Mouse (Mus musculus) hindbrain, embryonic 15.5 days (tissue): ENCODE measurements around the gene Gm16506. TPM values are rescaled to one million over a fixed set of nuclear protein-coding genes. Genes with fewer than 3 reads are reported as not detected.
"Not testable (repeated sequence)": the region's sequence is repeated elsewhere in the genome, so short reads cannot be mapped to it uniquely, and the experiment has no call there.

Source experiments
- ATAC-seq: fragments of 200-750 bp; cut with Nextera tagmentation; 2 replicates; pipeline ENCODE4 v1.8.0; 2017; ENCODE audit warnings: low read depth, moderate number of reproducible peaks, moderate TSS enrichment; ENCODE audit not compliant: low FRiP score
- H3K27ac ChIP-seq: fragments of 300-500 bp; sonication (generic); replicated peaks from 2 replicates; pipeline ENCODE4 v1.5.1; 2015; ENCODE audit warnings: mild to moderate bottlenecking, inconsistent platforms
- H3K27me3 ChIP-seq: fragments of 300-500 bp; sonication (generic); 2 replicates; pipeline ENCODE4 v1.6.1; 2015; ENCODE audit warnings: control low read depth, inconsistent platforms
- H3K36me3 ChIP-seq: fragments of 300-500 bp; sonication (generic); 2 replicates; pipeline ENCODE4 v1.6.1; 2015; ENCODE audit warnings: control low read depth, inconsistent platforms
- H3K4me1 ChIP-seq: fragments of 300-500 bp; sonication (generic); replicated peaks from 2 replicates; pipeline ENCODE4 v1.6.1; 2015; ENCODE audit warnings: control low read depth, inconsistent platforms
- H3K4me2 ChIP-seq: fragments of 300-500 bp; sonication (generic); 2 replicates; pipeline ENCODE4 v1.6.1; 2015; ENCODE audit warnings: moderate library complexity, mild to moderate bottlenecking, inconsistent platforms
- H3K4me3 ChIP-seq: fragments of 300-500 bp; sonication (generic); 2 replicates; pipeline ENCODE4 v1.5.1; 2015; ENCODE audit warnings: mild to moderate bottlenecking, inconsistent platforms
- H3K9ac ChIP-seq: fragments of 300-500 bp; sonication (generic); 2 replicates; pipeline ENCODE4 v1.6.1; 2015; ENCODE audit warnings: inconsistent platforms
- H3K9me3 ChIP-seq: fragments of 300-500 bp; sonication (generic); 2 replicates; pipeline ENCODE4 v1.6.1; 2016; ENCODE audit warnings: control low read depth, inconsistent platforms
- WGBS: fragments of 180-500 bp; shearing (Covaris S2); methylation state at CpG from one replicate; pipeline ENCODE4 v1.1.7; 2015; 5-methylcytosine and 5-hydroxymethylcytosine counted together
- polyA plus RNA-seq: library from polyadenylated mRNA; unstranded; fragments of >200 nt; fragmentation: Nextera tagmentation; extraction: Ambion mirVana; gene quantifications from 2 replicates; pipeline ENCODE4 v1.2.1, GENCODE M21; 2015

Gene Gm16506
- polyA plus RNA-seq: not detected in 2 replicates

GRCm38 (mm10) chr14:43727385-43727784 lies at the start of gene Gm16506:
TSS of gene Gm16506 (minus strand) at chr14:43727485.
- not testable (repeated sequence) for H3K4me1 ChIP-seq, H3K36me3 ChIP-seq, H3K27ac ChIP-seq, H3K4me2 ChIP-seq, H3K27me3 ChIP-seq, H3K4me3 ChIP-seq, ATAC-seq, H3K9ac ChIP-seq, H3K9me3 ChIP-seq
- WGBS: 100% methylated on average over 3 of the region's 3 CpGs

- H3K4me2 ChIP-seq, H3K9me3 ChIP-seq, H3K27me3 ChIP-seq, ATAC-seq, H3K27ac ChIP-seq, H3K4me3 ChIP-seq, H3K36me3 ChIP-seq, H3K9ac ChIP-seq, H3K4me1 ChIP-seq: not testable (repeated sequence)
- WGBS: 83% methylated on average over 4 of the region's 4 CpGs
Observed at GRCm38 (mm10) chr14:43747566-43747965, 20.3 kb upstream of the Gm16506 start, which contains the start of gene Gm6526. TSS of gene Gm6526 (plus strand) at chr14:43747866.

- not testable (repeated sequence) for H3K9ac ChIP-seq, H3K27ac ChIP-seq, H3K4me2 ChIP-seq, H3K4me1 ChIP-seq, H3K4me3 ChIP-seq, H3K27me3 ChIP-seq, H3K9me3 ChIP-seq, ATAC-seq, H3K36me3 ChIP-seq
- 86% methylated on average over 4 of the region's 4 CpGs for WGBS
Observed at GRCm38 (mm10) chr14:43697621-43698020, 29.7 kb downstream of the Gm16506 start, which contains the start of gene Gm7324. TSS of gene Gm7324 (plus strand) at chr14:43697828.

- H3K4me3 ChIP-seq, ATAC-seq, H3K4me1 ChIP-seq, H3K27ac ChIP-seq, H3K9me3 ChIP-seq, H3K4me2 ChIP-seq, H3K36me3 ChIP-seq, H3K27me3 ChIP-seq, H3K9ac ChIP-seq: not testable (repeated sequence)
- WGBS: 100% methylated on average over 1 of the region's 2 CpGs
Observed at GRCm38 (mm10) chr14:43677099-43677498, 50.2 kb downstream of the Gm16506 start, which contains the start of gene Gm8165. TSS of gene Gm8165 (minus strand) at chr14:43677199.

Other genes with a start within 250 kb of the Gm16506 start
- gene Gm5799, start 183.9 kb downstream of the Gm16506 start, polyA plus RNA-seq: not detected in 2 replicates
- not detected in 2 replicates for gene Gm17654, start 148.3 kb downstream of the Gm16506 start, polyA plus RNA-seq
- not detected in 2 replicates for gene Gm10375, start 119.5 kb downstream of the Gm16506 start, polyA plus RNA-seq
- not detected in 2 replicates for gene Gm8165, start 50.3 kb downstream of the Gm16506 start, polyA plus RNA-seq
- 0.64 and 0.94 TPM in 2 replicates for gene Gm7324, start 29.7 kb downstream of the Gm16506 start, polyA plus RNA-seq
- gene Gm6526, start 20.4 kb upstream of the Gm16506 start, polyA plus RNA-seq: not detected in 2 replicates
- gene Gm8180, start 57.3 kb upstream of the Gm16506 start, polyA plus RNA-seq: not detected in 2 replicates
- not detected in 2 replicates for gene Ear1, start 148.0 kb upstream of the Gm16506 start, polyA plus RNA-seq
- gene Ear10, start 196.1 kb upstream of the Gm16506 start, polyA plus RNA-seq: not detected in 2 replicates
- 5.5 and 6.0 TPM in 2 replicates for gene Gm8113, start 197.9 kb upstream of the Gm16506 start, polyA plus RNA-seq
- not detected in 2 replicates for gene Ang5, start 229.6 kb upstream of the Gm16506 start, polyA plus RNA-seq